Mouse (Mus musculus) ES-Bruce4 (cell line): ENCODE results near the gene Actr5. TPM values are rescaled to one million over a fixed set of nuclear protein-coding genes. Genes with fewer than 3 reads are reported as not detected.

Source experiments
- H3K27ac ChIP-seq: 2 replicates; pipeline ENCODE4 v1.5.1; 2012; ENCODE audit warnings: low read length, inconsistent platforms; ENCODE audit not compliant: insufficient read depth
- H3K27me3 ChIP-seq: 2 replicates; pipeline ENCODE4 v1.6.1; 2012; ENCODE audit warnings: mild to moderate bottlenecking, low read length, inconsistent platforms; ENCODE audit not compliant: control insufficient read depth, poor library complexity, insufficient read depth, severe bottlenecking
- H3K36me3 ChIP-seq: 2 replicates; pipeline ENCODE4 v1.6.1; 2012; ENCODE audit warnings: inconsistent platforms, mild to moderate bottlenecking, low read length, moderate library complexity; ENCODE audit not compliant: control insufficient read depth, poor library complexity, insufficient read depth, severe bottlenecking
- H3K4me1 ChIP-seq: one replicate; pipeline ENCODE4 v1.8.1; 2011; ENCODE audit warnings: low read length; ENCODE audit not compliant: control insufficient read depth, insufficient read depth
- H3K4me3 ChIP-seq: 2 replicates; pipeline ENCODE4 v1.5.1; 2011; ENCODE audit warnings: low read depth, mild to moderate bottlenecking, low read length
- H3K9ac ChIP-seq: 2 replicates; pipeline ENCODE4 v1.6.1; 2012; ENCODE audit warnings: low read depth, mild to moderate bottlenecking, inconsistent platforms; ENCODE audit not compliant: poor library complexity, severe bottlenecking
- H3K9me3 ChIP-seq: replicated peaks from 2 replicates; pipeline ENCODE4 v1.6.1; 2012; ENCODE audit warnings: mild to moderate bottlenecking, low read length, inconsistent platforms; ENCODE audit not compliant: control insufficient read depth, poor library complexity, insufficient read depth, severe bottlenecking
- CTCF ChIP-seq: IDR thresholded peaks from one replicate; pipeline ENCODE4 v1.8.1; 2011; ENCODE audit warnings: low read depth, low read length
- EP300 ChIP-seq: IDR thresholded peaks from 2 replicates; pipeline ENCODE4 v1.6.1; 2011; ENCODE audit warnings: low read depth, low read length; ENCODE audit not compliant: insufficient read depth
- POLR2A ChIP-seq: IDR thresholded peaks from one replicate; pipeline ENCODE4 v1.8.1; 2011; ENCODE audit warnings: low read length; ENCODE audit not compliant: insufficient read depth
- polyA plus RNA-seq: library from polyadenylated mRNA; stranded (reverse); fragments of >200 nt; gene quantifications from 2 replicates; pipeline ENCODE4 v1.2.4, GENCODE M21; 2011; ENCODE audit warnings: low read depth; ENCODE audit not compliant: missing spikeins, insufficient read depth, insufficient read length

Gene Actr5
- polyA plus RNA-seq, 1 experiment = 12.8 TPM

- TF ChIP-seq CTCF (no peak), EP300 (no peak), POLR2A (no peak)
- H3K36me3 ChIP-seq = no peaks in the 10 kb centered on the region
- H3K9me3 ChIP-seq = no peaks in the 10 kb centered on the region
- no peaks in the 10 kb centered on the region for H3K27me3 ChIP-seq
- H3K4me3 ChIP-seq = no peak overlapping the region
- no peak overlapping the region for H3K27ac ChIP-seq
- H3K4me1 ChIP-seq = no peaks in the 10 kb centered on the region
- no peak overlapping the region for H3K9ac ChIP-seq
These were observed 54.4 kb downstream of the Actr5 start for GRCm38 (mm10) chr2:158679091-158679490.

GRCm38 (mm10) chr2:158680357-158680889 lies 55.7 kb downstream of the Actr5 start:
- Histone ChIP-seq H3K27me3 (no peaks in the 10 kb centered on the region), H3K36me3 (no peaks in the 10 kb centered on the region), H3K4me1 (no peaks in the 10 kb centered on the region), H3K4me3 (no peak overlapping the region), H3K27ac (no peak overlapping the region), H3K9me3 (no peaks in the 10 kb centered on the region), H3K9ac (no peak overlapping the region)
- TF ChIP-seq EP300 (no peak), CTCF (no peak)

GRCm38 (mm10) chr2:158681714-158682113 lies 57.0 kb downstream of the Actr5 start:
- no peak overlapping the region for H3K4me3 ChIP-seq
- H3K27me3 ChIP-seq = no peaks in the 10 kb centered on the region
- H3K36me3 ChIP-seq = no peaks in the 10 kb centered on the region
- TF ChIP-seq POLR2A (no peak), EP300 (no peak), CTCF (no peak)
- H3K4me1 ChIP-seq = no peaks in the 10 kb centered on the region
- H3K27ac ChIP-seq = no peak overlapping the region
- H3K9ac ChIP-seq = no peak overlapping the region
- no peaks in the 10 kb centered on the region for H3K9me3 ChIP-seq

GRCm38 (mm10) chr2:158682344-158683037 lies 57.8 kb downstream of the Actr5 start:
- no peak overlapping the region for H3K27ac ChIP-seq
- TF ChIP-seq EP300 = no peak
- TF ChIP-seq CTCF = no peak
- no peak for TF ChIP-seq POLR2A

GRCm38 (mm10) chr2:158683038-158683413 lies 58.3 kb downstream of the Actr5 start:
- no peaks in the 10 kb centered on the region for H3K27me3 ChIP-seq
- H3K4me1 ChIP-seq = no peaks in the 10 kb centered on the region
- no peaks in the 10 kb centered on the region for H3K9me3 ChIP-seq
- no peak for TF ChIP-seq CTCF
- TF ChIP-seq EP300 = no peak
- no peak for TF ChIP-seq POLR2A
- no peak overlapping the region for H3K9ac ChIP-seq
- H3K36me3 ChIP-seq = no peaks in the 10 kb centered on the region
- no peak overlapping the region for H3K27ac ChIP-seq
- H3K4me3 ChIP-seq = no peak overlapping the region

More at GRCm38 (mm10) chr2:158682344-158683037, 57.8 kb downstream of the Actr5 start:
- Histone ChIP-seq H3K4me1 (no peaks in the 10 kb centered on the region), H3K4me3 (no peak overlapping the region), H3K9me3 (no peaks in the 10 kb centered on the region), H3K36me3 (no peaks in the 10 kb centered on the region), H3K27me3 (no peaks in the 10 kb centered on the region), H3K9ac (no peak overlapping the region)

GRCm38 (mm10) chr2:158684247-158684843 lies 59.7 kb downstream of the Actr5 start:
- no peaks in the 10 kb centered on the region for H3K4me1 ChIP-seq
- no peaks in the 10 kb centered on the region for H3K27me3 ChIP-seq
- H3K27ac ChIP-seq = no peak overlapping the region
- H3K36me3 ChIP-seq = no peaks in the 10 kb centered on the region
- H3K4me3 ChIP-seq = no peak overlapping the region
- no peak overlapping the region for H3K9ac ChIP-seq
- TF ChIP-seq CTCF = no peak
- no peak for TF ChIP-seq POLR2A
- no peak for TF ChIP-seq EP300
- no peaks in the 10 kb centered on the region for H3K9me3 ChIP-seq
